Mouse (Mus musculus): ENCODE measurements around the gene Kif5c. TPM values are rescaled to one million over a fixed set of nuclear protein-coding genes. Genes with fewer than 3 reads are reported as not detected.

Gene Kif5c
- polyA plus RNA-seq, 1 experiment: not detected

GRCm38 (mm10) chr2:49718935-49719850 lies 100.1 kb downstream of the Kif5c start:
- TF ChIP-seq GATA1 (IDR thresholded peaks at IDR 0.05; ENCODE audit: low read length): no peak

- no peak for TF ChIP-seq GATA1 (IDR thresholded peaks at IDR 0.05; ENCODE audit: low read length)
These were observed 100.8 kb downstream of the Kif5c start for GRCm38 (mm10) chr2:49719854-49720253.

- TF ChIP-seq GATA1 (IDR thresholded peaks at IDR 0.05; ENCODE audit: low read length): no peak
These were observed 101.2 kb downstream of the Kif5c start for GRCm38 (mm10) chr2:49720343-49720742.

GRCm38 (mm10) chr2:49722331-49722730 lies 103.2 kb downstream of the Kif5c start:
- no peak for TF ChIP-seq GATA1 (IDR thresholded peaks at IDR 0.05; ENCODE audit: low read length)

GRCm38 (mm10) chr2:49722983-49723382 lies 103.9 kb downstream of the Kif5c start:
- TF ChIP-seq GATA1 (IDR thresholded peaks at IDR 0.05; ENCODE audit: low read length): no peak

- no peak for TF ChIP-seq GATA1 (IDR thresholded peaks at IDR 0.05; ENCODE audit: low read length)
These were observed 107.6 kb downstream of the Kif5c start for GRCm38 (mm10) chr2:49726672-49727071.

- no peak for TF ChIP-seq GATA1 (IDR thresholded peaks at IDR 0.05; ENCODE audit: low read length)
These were observed 108.1 kb downstream of the Kif5c start for GRCm38 (mm10) chr2:49727199-49727598.

- TF ChIP-seq GATA1 (IDR thresholded peaks at IDR 0.05; ENCODE audit: low read length): no peak
These were observed 108.6 kb downstream of the Kif5c start for GRCm38 (mm10) chr2:49727686-49728085.

- no peak for TF ChIP-seq GATA1 (IDR thresholded peaks at IDR 0.05; ENCODE audit: low read length)
These were observed 110.0 kb downstream of the Kif5c start for GRCm38 (mm10) chr2:49728896-49729610.

- no peak for TF ChIP-seq GATA1 (IDR thresholded peaks at IDR 0.05; ENCODE audit: low read length)
These were observed 110.5 kb downstream of the Kif5c start for GRCm38 (mm10) chr2:49729611-49729969.

GRCm38 (mm10) chr2:49730183-49730582 lies 111.1 kb downstream of the Kif5c start:
- peak; percentile 11 for TF ChIP-seq GATA1 (IDR thresholded peaks at IDR 0.05; ENCODE audit: low read length)

- no peak for TF ChIP-seq GATA1 (IDR thresholded peaks at IDR 0.05; ENCODE audit: low read length)
These were observed 113.9 kb downstream of the Kif5c start for GRCm38 (mm10) chr2:49732745-49733655.

GRCm38 (mm10) chr2:49733656-49734008 lies 114.5 kb downstream of the Kif5c start:
- TF ChIP-seq GATA1 (IDR thresholded peaks at IDR 0.05; ENCODE audit: low read length): no peak

GRCm38 (mm10) chr2:49734013-49734780 lies 115.1 kb downstream of the Kif5c start:
- TF ChIP-seq GATA1 (IDR thresholded peaks at IDR 0.05; ENCODE audit: low read length): no peak

- no peak for TF ChIP-seq GATA1 (IDR thresholded peaks at IDR 0.05; ENCODE audit: low read length)
These were observed 116.3 kb downstream of the Kif5c start for GRCm38 (mm10) chr2:49735386-49735785.
